Mouse (Mus musculus): ENCODE results near the gene Fmo4. TPM values are rescaled to one million over a fixed set of nuclear protein-coding genes. Genes with fewer than 3 reads are reported as not detected.

Gene Fmo4
- polyA plus RNA-seq, 1 experiment from 2014 or later = 0.33 TPM

DNA sequence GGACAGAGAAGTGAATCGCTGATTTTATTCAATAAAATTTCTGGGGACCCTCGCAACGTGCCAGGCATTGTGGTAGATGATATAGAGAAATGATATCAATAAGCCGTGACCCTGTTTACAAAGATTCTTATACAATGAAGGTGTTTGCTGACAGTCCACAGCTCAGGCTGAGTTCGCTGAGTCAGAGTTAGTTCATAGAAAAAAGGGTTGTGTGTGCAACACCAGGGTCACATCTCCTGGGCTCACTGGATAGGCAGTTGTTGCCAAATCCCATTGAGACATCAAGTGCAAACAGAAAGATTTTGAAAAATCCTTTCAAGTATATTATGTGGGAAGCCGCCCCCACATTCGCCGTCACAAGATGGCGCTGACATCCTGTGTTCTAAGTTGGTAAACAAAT, 26.4 kb upstream of the Fmo4 start:
- Histone ChIP-seq H3K27ac (replicated peaks; ENCODE audit: low read depth, low read length) (no peak overlapping the region), H3K4me1 (ENCODE audit: control insufficient read depth, insufficient read depth, low read length) (no peaks in the 10 kb centered on the region), H3K36me3 (ENCODE audit: control insufficient read depth, insufficient read depth, low read length) (no peaks in the 10 kb centered on the region), H3K4me2 (ENCODE audit: low read length) (no peak overlapping the region), H3K9ac (replicated peaks; ENCODE audit: low read length) (no peak overlapping the region), H3K27me3 (ENCODE audit: control insufficient read depth, insufficient read depth, low read length) (no peaks in the 10 kb centered on the region), H3K9me3 (ENCODE audit: control insufficient read depth, low read length) (no peaks in the 10 kb centered on the region), H3K4me3 (replicated peaks; ENCODE audit: low read depth, low read length) (no peak overlapping the region)
- no peak for DNase-seq
- WGBS = 96% methylated on average over 9 of the region's 9 CpGs
- ATAC-seq (ENCODE audit: low FRiP score, low TSS enrichment) = no peak

DNA sequence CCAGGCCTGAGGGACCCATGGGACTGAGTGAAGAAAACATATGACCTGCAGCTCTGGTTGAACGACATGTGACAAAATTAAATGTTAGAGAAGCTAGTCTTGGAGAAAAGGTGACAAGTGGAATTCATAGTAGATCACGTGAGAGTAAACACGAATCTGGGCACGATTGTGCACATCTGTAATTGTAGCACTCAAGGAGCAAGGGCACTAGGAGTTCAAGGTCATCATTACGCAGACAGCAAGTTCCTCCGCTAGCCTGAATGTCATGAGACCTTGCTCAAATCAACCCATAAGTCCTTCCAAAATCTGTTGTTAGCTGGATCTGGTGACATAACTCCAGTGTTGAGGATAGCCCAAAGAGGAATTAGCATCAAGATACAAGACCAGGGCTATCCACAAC, 25.2 kb upstream of the Fmo4 start:
- DNase-seq (no peak), ATAC-seq (ENCODE audit: low FRiP score, low TSS enrichment) (no peak)
- H3K27ac ChIP-seq (replicated peaks; ENCODE audit: low read depth, low read length) = no peak overlapping the region
- H3K4me3 ChIP-seq (replicated peaks; ENCODE audit: low read depth, low read length) = no peak overlapping the region
- H3K4me2 ChIP-seq (ENCODE audit: low read length) = no peak overlapping the region
- no peaks in the 10 kb centered on the region for H3K27me3 ChIP-seq (ENCODE audit: control insufficient read depth, insufficient read depth, low read length)
- no peaks in the 10 kb centered on the region for H3K4me1 ChIP-seq (ENCODE audit: control insufficient read depth, insufficient read depth, low read length)
- H3K9ac ChIP-seq (replicated peaks; ENCODE audit: low read length) = no peak overlapping the region
- H3K36me3 ChIP-seq (ENCODE audit: control insufficient read depth, insufficient read depth, low read length) = no peaks in the 10 kb centered on the region
- H3K9me3 ChIP-seq (ENCODE audit: control insufficient read depth, low read length) = no peaks in the 10 kb centered on the region
- 95% methylated on average over 6 of the region's 6 CpGs for WGBS

DNA sequence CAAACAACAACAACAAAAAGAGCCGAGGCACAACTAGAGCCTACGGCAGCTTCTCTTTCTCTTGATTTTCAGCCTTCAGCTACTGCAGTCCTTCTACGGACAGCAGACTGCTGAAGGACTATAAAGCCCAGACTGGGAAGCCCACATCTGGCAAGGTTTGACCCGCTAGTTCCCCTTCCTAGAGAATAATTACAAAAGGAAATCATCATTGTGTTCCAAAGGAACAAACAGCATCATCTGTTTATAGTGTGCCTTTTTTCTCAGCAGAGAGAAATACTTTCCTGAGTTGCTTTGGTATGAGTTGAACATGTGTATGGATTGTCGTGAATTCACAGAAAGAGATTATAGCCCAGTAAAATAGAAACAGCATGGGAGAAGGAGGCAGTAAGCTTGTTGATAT, 20.6 kb upstream of the Fmo4 start:
- WGBS = 83% methylated on average over 5 of the region's 5 CpGs
- Histone ChIP-seq H3K4me3 (replicated peaks; ENCODE audit: low read depth, low read length) (no peak overlapping the region), H3K27ac (replicated peaks; ENCODE audit: low read depth, low read length) (no peak overlapping the region), H3K9ac (replicated peaks; ENCODE audit: low read length) (no peak overlapping the region), H3K4me2 (ENCODE audit: low read length) (no peak overlapping the region), H3K27me3 (ENCODE audit: control insufficient read depth, insufficient read depth, low read length) (no peaks in the 10 kb centered on the region; the same call in 1 of the 2 replicates), H3K36me3 (ENCODE audit: control insufficient read depth, insufficient read depth, low read length) (no peaks in the 10 kb centered on the region), H3K9me3 (ENCODE audit: control insufficient read depth, low read length) (no peaks in the 10 kb centered on the region), H3K4me1 (ENCODE audit: control insufficient read depth, insufficient read depth, low read length) (peaks cover 13% of the 10 kb centered on the region)
- ATAC-seq (ENCODE audit: low FRiP score, low TSS enrichment) (no peak), DNase-seq (no peak)

DNA sequence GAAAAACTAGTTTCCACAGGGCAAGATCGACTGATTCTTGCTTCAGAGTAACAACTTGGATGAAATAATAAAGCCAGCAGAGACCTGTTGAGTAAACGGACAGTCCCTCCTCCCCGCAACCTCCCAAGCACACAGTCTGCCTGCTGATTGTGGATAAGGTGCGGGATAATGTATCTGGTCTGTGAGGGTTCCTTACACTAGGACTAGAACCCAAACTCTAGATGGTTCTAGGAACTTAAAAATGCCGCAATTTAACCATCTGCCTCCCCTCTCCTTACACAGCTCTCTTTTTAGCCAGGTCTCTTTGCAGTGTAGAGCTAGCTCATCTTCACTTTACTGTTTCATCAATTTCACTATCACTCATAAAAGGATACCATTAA, 18.8 kb upstream of the Fmo4 start:
- Histone ChIP-seq H3K9ac (replicated peaks; ENCODE audit: low read length) (no peak overlapping the region), H3K4me1 (ENCODE audit: control insufficient read depth, insufficient read depth, low read length) (peaks cover 13% of the 10 kb centered on the region), H3K27ac (replicated peaks; ENCODE audit: low read depth, low read length) (peak overlapping the region; percentile 69; the same call in 1 of the 2 replicates), H3K4me2 (ENCODE audit: low read length) (peak overlapping the region; percentile 47), H3K36me3 (ENCODE audit: control insufficient read depth, insufficient read depth, low read length) (no peaks in the 10 kb centered on the region), H3K4me3 (replicated peaks; ENCODE audit: low read depth, low read length) (no peak overlapping the region; the same call in 1 of the 2 replicates), H3K27me3 (ENCODE audit: control insufficient read depth, insufficient read depth, low read length) (no peaks in the 10 kb centered on the region; the same call in 1 of the 2 replicates), H3K9me3 (ENCODE audit: control insufficient read depth, low read length) (no peaks in the 10 kb centered on the region)
- DNase-seq (no peak), ATAC-seq (ENCODE audit: low FRiP score, low TSS enrichment) (peak; percentile 59)
- 7% methylated on average over 5 of the region's 5 CpGs for WGBS

DNA sequence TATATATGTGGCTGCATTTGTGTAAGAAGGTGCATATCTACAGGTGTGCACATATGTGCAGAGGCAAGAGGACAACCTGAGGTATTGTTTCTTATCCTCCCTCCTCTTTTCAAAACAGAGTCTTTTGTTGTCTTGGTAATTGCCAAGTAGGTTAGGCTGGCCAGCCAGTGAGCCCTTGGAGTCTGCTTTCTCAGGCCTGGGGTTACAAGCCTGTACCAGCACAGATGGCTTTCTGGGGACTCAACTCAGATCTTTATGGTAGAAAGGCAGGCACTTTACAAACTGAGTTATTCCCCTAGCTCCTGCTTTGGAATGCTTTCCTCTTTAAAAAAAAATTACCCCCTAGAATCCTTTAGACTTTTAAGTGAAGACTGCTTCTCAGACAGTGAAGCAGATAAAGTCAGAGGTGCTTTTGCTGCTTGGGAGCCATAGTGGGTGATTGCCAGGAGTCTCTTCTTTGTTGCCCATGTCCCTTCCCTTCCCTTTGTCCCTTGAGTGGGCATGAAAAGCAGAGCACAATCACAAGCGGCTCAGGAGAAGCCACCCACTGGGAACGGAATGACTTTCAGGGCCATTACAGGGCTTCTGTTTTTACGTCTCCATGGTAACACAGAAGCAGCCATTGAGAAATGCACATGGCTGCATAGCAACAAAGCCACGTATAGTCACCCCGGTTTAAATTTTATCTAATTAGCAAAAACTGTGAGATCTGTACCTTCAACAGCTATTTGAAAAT, 18.2 kb upstream of the Fmo4 start:
- ATAC-seq (ENCODE audit: low FRiP score, low TSS enrichment) (peak; percentile 80), DNase-seq (peak; percentile 83)
- no peak overlapping the region for H3K9ac ChIP-seq (replicated peaks; ENCODE audit: low read length)

DNA sequence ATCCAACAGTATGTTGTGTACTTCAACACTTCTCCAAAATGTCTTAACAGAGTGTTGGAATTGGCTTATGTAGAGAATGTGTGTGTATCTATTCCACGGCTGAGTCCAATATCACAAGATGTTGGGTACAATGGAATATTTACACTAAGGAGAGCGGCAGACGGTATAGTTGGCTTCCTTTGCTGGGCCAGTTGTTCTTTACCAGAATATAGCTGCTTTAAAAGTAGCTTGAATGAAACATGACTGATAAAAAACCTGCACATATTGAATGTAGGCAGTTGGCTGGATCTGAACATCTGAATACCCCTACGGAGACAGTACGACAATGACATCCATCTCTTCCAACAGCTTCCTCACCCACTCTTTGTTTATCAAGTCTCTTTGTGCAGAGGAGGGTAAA, 5.5 kb upstream of the Fmo4 start:
- no peaks in the 10 kb centered on the region for H3K36me3 ChIP-seq (ENCODE audit: control insufficient read depth, insufficient read depth, low read length)
- DNase-seq = no peak
- H3K4me3 ChIP-seq (replicated peaks; ENCODE audit: low read depth, low read length) = no peak overlapping the region
- no peaks in the 10 kb centered on the region for H3K9me3 ChIP-seq (ENCODE audit: control insufficient read depth, low read length)
- 96% methylated on average over 5 of the region's 5 CpGs for WGBS
- no peak overlapping the region for H3K27ac ChIP-seq (replicated peaks; ENCODE audit: low read depth, low read length)
- H3K27me3 ChIP-seq (ENCODE audit: control insufficient read depth, insufficient read depth, low read length) = no peaks in the 10 kb centered on the region
- ATAC-seq (ENCODE audit: low FRiP score, low TSS enrichment) = no peak
- no peaks in the 10 kb centered on the region for H3K4me1 ChIP-seq (ENCODE audit: control insufficient read depth, insufficient read depth, low read length)
- H3K4me2 ChIP-seq (ENCODE audit: low read length) = no peak overlapping the region
- H3K9ac ChIP-seq (replicated peaks; ENCODE audit: low read length) = no peak overlapping the region

More for the DNA sequence above, 18.2 kb upstream of the Fmo4 start:
- H3K27ac ChIP-seq (replicated peaks; ENCODE audit: low read depth, low read length) = peak overlapping the region; percentile 69
- under 1% methylated on average over 5 of the region's 5 CpGs for WGBS
- no peaks in the 10 kb centered on the region for H3K36me3 ChIP-seq (ENCODE audit: control insufficient read depth, insufficient read depth, low read length)
- peak overlapping the region; percentile 47 for H3K4me2 ChIP-seq (ENCODE audit: low read length)
- no peaks in the 10 kb centered on the region; the same call in 1 of the 2 replicates for H3K27me3 ChIP-seq (ENCODE audit: control insufficient read depth, insufficient read depth, low read length)
- H3K4me1 ChIP-seq (ENCODE audit: control insufficient read depth, insufficient read depth, low read length) = peaks cover 13% of the 10 kb centered on the region
- H3K4me3 ChIP-seq (replicated peaks; ENCODE audit: low read depth, low read length) = no peak overlapping the region; the same call in 1 of the 2 replicates
- H3K9me3 ChIP-seq (ENCODE audit: control insufficient read depth, low read length) = no peaks in the 10 kb centered on the region

DNA sequence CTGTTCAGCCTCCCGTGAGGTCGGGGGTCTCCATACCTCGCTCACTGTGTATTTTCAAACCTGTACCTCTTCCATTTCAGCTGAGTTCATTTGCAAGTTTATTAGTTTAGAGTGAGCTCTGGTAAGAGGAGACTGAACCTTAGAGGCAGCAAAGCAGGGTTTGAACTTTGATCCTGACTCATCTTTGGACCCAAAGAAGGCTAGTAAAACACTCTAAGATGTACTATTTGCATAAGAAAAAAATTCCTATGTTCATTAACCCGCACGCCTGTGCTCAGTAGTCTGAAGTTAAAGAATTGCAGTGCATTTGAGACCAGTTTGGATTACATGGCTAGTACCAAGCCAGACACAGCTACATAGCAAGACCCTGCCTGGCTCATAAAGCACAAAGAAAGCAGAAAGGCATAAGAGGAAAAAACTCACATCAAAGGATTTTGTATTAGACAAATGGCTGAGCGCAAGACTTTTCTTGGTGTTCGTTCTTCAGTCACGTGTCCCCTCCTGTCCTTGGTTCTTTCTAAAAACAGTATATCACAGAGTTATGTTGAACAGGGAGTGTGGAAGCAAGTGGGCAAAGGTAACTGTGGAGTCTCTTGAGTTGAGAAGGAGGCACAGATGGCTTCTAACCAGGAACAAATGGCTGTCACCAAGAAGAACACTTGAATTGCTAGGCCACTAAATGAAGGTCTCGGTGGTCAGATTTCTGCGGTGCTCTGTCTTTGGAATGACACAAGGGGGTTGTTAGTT, 1.8 kb upstream of the Fmo4 start:
- Histone ChIP-seq H3K36me3 (ENCODE audit: control insufficient read depth, insufficient read depth, low read length) (no peaks in the 10 kb centered on the region), H3K27ac (replicated peaks; ENCODE audit: low read depth, low read length) (no peak overlapping the region), H3K9ac (replicated peaks; ENCODE audit: low read length) (no peak overlapping the region), H3K4me1 (ENCODE audit: control insufficient read depth, insufficient read depth, low read length) (no peaks in the 10 kb centered on the region), H3K4me3 (replicated peaks; ENCODE audit: low read depth, low read length) (no peak overlapping the region), H3K27me3 (ENCODE audit: control insufficient read depth, insufficient read depth, low read length) (no peaks in the 10 kb centered on the region), H3K9me3 (ENCODE audit: control insufficient read depth, low read length) (no peaks in the 10 kb centered on the region), H3K4me2 (ENCODE audit: low read length) (no peak overlapping the region)
- no peak for ATAC-seq (ENCODE audit: low FRiP score, low TSS enrichment)
- DNase-seq = no peak
- 84% methylated on average over 10 of the region's 10 CpGs for whole genome bisulfite sequencing

DNA sequence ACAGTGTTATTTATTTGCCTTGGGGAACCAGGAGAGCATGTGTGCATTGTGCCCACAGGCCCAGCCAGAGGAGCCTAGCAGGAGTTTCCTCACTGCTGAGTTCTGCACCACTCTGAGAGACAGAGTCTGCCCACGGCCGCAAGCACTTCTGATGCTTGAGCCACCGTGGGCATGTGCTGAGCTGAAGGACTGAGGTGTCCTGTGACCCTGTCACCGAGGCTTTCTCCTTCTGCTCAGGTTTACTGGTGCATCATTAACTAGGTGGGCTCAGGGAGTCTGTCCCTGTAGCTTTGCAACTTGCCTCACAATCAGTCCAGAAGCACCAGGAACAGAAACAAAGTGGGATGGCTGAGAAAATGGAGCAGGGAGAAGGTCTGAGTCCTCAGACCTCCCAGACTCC, 1.2 kb upstream of the Fmo4 start:
- Histone ChIP-seq H3K9me3 (ENCODE audit: control insufficient read depth, low read length) (no peaks in the 10 kb centered on the region), H3K36me3 (ENCODE audit: control insufficient read depth, insufficient read depth, low read length) (no peaks in the 10 kb centered on the region), H3K9ac (replicated peaks; ENCODE audit: low read length) (no peak overlapping the region), H3K27me3 (ENCODE audit: control insufficient read depth, insufficient read depth, low read length) (no peaks in the 10 kb centered on the region), H3K27ac (replicated peaks; ENCODE audit: low read depth, low read length) (no peak overlapping the region), H3K4me2 (ENCODE audit: low read length) (no peak overlapping the region), H3K4me1 (ENCODE audit: control insufficient read depth, insufficient read depth, low read length) (no peaks in the 10 kb centered on the region), H3K4me3 (replicated peaks; ENCODE audit: low read depth, low read length) (no peak overlapping the region)
- 71% methylated on average over 4 of the region's 4 CpGs for WGBS
- ATAC-seq (ENCODE audit: low FRiP score, low TSS enrichment) (no peak), DNase-seq (no peak)
